Mouse (Mus musculus) left cerebral cortex, adult 18-20 months (tissue): ENCODE data around the gene Zbtb8b. TPM values are rescaled to one million over a fixed set of nuclear protein-coding genes. Genes with fewer than 3 reads are reported as not detected.

Source experiments
- DNase-seq, 2 experiments: peaks; one replicate each; pipeline ENCODE4 v3.0.0; 2021 to 2022; ENCODE audit warnings: low spot score in 2 of 2, mixed read lengths in 1 of 2
- total RNA-seq, 2 experiments: library from RNA; stranded (reverse); gene quantifications; 2 replicates each; pipeline ENCODE4 v1.2.3; 2021

The Zbtb8b gene
- total RNA-seq, 2 experiments from 2014 or later = 6.2 to 7.2 TPM

GRCm38 (mm10) chr4:129377601-129378390 lies 62.9 kb downstream of the Zbtb8b start, which contains the start of gene Zbtb8a:
TSS of gene Zbtb8a (minus strand) at chr4:129378116.
- peak; percentile 23 to 31 for DNase-seq

- DNase-seq = peak; percentile 15 to 37
These were observed 63.6 kb downstream of the Zbtb8b start for GRCm38 (mm10) chr4:129376961-129377545.

GRCm38 (mm10) chr4:129375821-129376220 lies 64.8 kb downstream of the Zbtb8b start:
- DNase-seq = no peak

Other genes starting within 250 kb of the Zbtb8b start
- gene C77080, start 179.4 kb downstream of the Zbtb8b start, total RNA-seq = 10 to 100 TPM; 23.1 to 24.0 TPM
- 1 to 10 TPM; 1.9 to 2.5 TPM for gene Sync, start 153.2 kb downstream of the Zbtb8b start, total RNA-seq
- 100 to 1,000 TPM; 122 to 129 TPM for gene Rbbp4, start 105.5 kb downstream of the Zbtb8b start, total RNA-seq
- 10 to 100 TPM; 28.5 to 31.9 TPM for gene Zbtb8os, start 105.2 kb downstream of the Zbtb8b start, total RNA-seq
- 1 to 10 TPM; 4.8 to 5.0 TPM for gene Zbtb8a, start 62.7 kb downstream of the Zbtb8b start, total RNA-seq
- 10 to 100 TPM; 59.8 to 62.7 TPM for gene Bsdc1, start 20.7 kb upstream of the Zbtb8b start, total RNA-seq
- not detected for gene Tssk3, start 50.2 kb upstream of the Zbtb8b start, total RNA-seq
- under 1 TPM in 1 of 2 experiments, not detected in 1; 0.66 TPM for gene Fam229a, start 50.3 kb upstream of the Zbtb8b start, total RNA-seq
- gene Marcksl1, start 72.7 kb upstream of the Zbtb8b start, total RNA-seq = 10 to 100 TPM; 58.3 to 84.6 TPM
- gene Hdac1, start 101.9 kb upstream of the Zbtb8b start, total RNA-seq = 10 to 100 TPM; 21.5 to 22.7 TPM
- 1 to 10 TPM; 1.2 to 4.4 TPM for gene Lck, start 132.8 kb upstream of the Zbtb8b start, total RNA-seq
- gene Fam167b, start 137.7 kb upstream of the Zbtb8b start, total RNA-seq = under 1 TPM in 1 of 2 experiments, not detected in 1; 0.46 TPM
- gene Eif3i, start 159.8 kb upstream of the Zbtb8b start, total RNA-seq = 100 to 1,000 TPM; 124 to 128 TPM
- gene Tmem234, start 159.8 kb upstream of the Zbtb8b start, total RNA-seq = 10 to 100 TPM; 89.2 to 90.1 TPM
- 1 to 10 TPM; 4.1 to 4.5 TPM for gene Dcdc2b, start 173.4 kb upstream of the Zbtb8b start, total RNA-seq
- gene Iqcc, start 178.2 kb upstream of the Zbtb8b start, total RNA-seq = 10 to 100 TPM; 25.9 to 27.2 TPM
- 10 to 100 TPM; 45.9 to 53.5 TPM for gene Ccdc28b, start 183.1 kb upstream of the Zbtb8b start, total RNA-seq
- gene Txlna, start 200.2 kb upstream of the Zbtb8b start, total RNA-seq = 10 to 100 TPM; 41.2 to 42.4 TPM
- 10 to 100 TPM; 91.4 to 93.4 TPM for gene Kpna6, start 231.9 kb upstream of the Zbtb8b start, total RNA-seq